Mouse (Mus musculus) urinary bladder, postnatal 0 days (tissue): Measurements from ENCODE around the gene Zfp605. TPM values are rescaled to one million over a fixed set of nuclear protein-coding genes. Genes with fewer than 3 reads are reported as not detected.

Experiments
- polyA plus RNA-seq: library from polyadenylated mRNA; unstranded; fragments of >200 nt; fragmentation: Nextera tagmentation; extraction: Ambion mirVana; gene quantifications from 2 replicates; pipeline ENCODE4 v1.2.1, GENCODE M21; 2015

Gene Zfp605
- 2.1 and 2.5 TPM in 2 replicates for polyA plus RNA-seq

GRCm38 (mm10) chr5:110109991-110110441, at the start of gene Zfp605:
Zfp605 (plus strand) TSS chr5:110110092.

DNA sequence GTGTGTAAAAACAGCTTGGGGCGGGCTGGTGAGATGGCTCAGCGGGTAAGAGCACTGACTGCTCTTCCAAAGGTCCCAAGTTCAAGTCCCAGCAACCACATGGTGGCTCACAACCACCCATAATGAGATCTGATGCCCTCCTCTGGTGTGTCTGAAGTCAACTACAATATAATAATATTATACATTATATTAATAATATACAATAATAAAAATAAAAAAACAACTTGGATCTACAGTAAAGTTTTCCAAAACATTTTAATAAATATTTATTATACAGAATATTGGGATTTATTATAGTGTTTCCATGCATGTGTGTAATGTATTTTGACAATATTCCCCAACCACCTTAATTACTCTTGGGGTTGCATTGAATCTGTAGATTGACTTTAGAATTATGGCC, 37.5 kb upstream of the Zfp605 start, which contains the start of gene Gm17655:
TSS of gene Gm17655 (minus strand) at position 101 of the 400 bp plus-strand sequence.

DNA sequence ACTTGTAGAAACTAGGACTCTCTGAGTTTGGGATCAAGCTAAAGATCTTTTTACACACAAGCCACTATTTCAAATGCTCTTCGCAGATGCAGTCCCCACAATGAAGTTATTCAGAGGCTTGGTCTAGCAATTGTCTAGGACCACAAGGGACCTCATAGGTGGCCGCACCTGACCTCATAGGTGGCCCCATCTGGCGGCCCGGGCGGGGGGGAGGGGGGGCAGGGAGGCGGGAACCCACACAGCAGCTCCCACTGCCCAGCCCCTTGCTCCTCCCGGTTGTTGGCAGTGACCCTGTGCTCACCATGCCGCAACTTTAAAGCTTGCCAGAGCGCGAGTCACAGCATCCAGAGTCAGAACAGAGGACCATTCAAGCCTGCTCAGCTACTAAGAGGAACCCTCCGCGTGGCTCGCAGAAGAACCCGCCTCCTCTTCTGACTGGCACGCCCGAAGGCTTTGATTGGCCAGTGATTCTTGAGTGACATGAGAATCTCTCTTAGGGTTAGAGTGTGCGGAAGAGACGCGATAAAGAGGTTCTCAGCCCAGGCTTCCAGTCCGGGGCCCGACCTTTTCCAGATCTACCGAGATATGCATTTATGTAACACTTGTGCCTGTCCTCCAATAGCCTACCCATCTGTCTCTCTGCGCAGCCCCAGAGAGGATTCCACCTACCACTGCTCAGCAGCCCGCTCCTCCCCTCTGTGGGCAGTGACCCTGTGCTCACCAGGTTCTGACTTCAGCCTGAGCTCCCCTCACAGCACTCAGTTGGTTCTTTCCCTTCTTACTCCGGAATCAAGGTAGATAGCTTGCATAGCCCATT, 15.7 kb upstream of the Zfp605 start, which contains the start of gene Gm35315:
TSS of gene Gm35315 (minus strand) at position 391 of the 817 bp plus-strand sequence.

DNA sequence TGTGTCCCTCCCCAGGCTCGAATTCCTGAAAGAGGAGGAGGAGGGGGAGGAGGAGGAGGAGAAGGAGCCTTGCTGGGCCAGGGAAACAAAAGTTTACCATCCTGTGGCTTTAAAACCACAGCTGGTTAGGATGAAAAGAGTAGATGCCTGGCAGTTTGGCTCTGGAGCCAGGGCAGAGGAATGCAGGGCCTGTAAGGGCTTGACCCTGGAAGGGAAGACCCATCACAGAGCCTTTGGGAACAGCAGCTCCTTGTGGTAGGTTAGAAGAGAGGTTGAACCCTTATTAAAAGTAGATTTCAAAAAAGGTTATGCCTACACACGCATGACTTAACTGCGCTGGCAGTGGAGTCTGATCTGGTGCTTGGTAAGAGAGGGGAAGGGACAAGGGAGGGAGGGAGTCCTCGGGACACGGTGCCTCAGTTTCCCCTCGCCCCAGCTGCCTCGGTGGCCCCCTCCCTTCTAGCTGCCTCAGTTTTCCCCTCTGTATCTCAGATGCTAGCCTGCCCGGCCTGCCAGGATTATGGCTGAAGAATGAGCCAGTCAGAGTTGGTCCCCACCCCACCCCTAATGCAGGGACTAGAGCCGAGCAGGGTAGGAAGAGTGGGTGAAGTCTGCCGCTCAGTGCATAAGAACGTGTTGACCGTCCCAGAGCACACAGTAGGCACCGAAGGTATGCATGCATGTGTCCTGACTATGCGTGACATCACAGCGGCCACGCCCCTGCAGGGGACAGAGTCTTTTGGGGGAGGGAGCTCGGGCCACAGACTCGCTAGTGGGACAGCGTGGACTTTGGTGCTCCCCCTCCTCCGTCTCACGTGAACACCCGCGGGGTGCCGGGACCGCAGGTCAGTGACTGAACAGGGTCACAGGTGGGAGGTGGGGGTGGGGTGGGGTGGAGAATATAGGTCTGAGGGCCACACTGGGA, 10.0 kb upstream of the Zfp605 start, which contains the start of gene Plcxd1:
TSS of gene Plcxd1 (plus strand) at position 314 of the 925 bp plus-strand sequence.

DNA sequence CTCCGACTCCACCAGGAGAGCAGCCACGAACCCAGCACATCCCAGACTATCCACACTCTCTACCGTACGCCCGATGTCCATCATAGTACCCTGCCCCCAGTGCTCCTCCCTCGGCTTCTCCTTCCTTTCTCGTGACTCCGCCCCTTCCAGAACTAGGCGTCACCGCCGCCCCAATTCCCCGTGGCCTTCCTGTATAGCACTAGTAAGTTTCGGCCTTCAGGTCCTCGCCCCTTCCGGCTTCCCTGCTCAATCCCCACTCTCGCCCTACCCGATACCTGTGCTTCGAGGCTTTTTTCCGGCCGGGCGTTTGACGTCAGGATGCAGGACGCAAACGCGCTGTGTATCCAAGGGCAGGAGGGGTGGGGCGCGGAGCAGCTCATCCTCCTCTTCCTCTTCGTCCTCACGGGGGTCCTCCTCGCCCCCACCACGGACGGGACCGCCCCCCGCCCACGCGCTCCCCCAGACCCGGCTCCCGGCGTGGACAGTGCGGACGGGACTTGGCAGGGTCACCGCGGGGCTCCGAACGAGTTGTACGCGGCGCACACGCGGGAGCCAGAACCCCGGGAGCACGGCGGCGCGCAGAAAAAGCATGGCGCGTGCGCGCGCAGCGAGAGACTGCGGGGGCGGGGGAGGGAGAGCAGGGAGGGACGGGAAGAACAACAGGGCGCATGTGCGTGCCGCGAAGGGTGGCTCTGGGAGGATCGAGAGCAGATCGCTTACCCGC, 2.1 kb upstream of the Zfp605 start, which contains the start of gene Gtpbp6:
TSS of gene Gtpbp6 (minus strand) at position 617 of the 724 bp plus-strand sequence.

GRCm38 (mm10) chr5:110135293-110136086, 25.6 kb downstream of the Zfp605 start, which contains the start of gene Chfr:
Chfr (plus strand) TSS chr5:110135842.

DNA sequence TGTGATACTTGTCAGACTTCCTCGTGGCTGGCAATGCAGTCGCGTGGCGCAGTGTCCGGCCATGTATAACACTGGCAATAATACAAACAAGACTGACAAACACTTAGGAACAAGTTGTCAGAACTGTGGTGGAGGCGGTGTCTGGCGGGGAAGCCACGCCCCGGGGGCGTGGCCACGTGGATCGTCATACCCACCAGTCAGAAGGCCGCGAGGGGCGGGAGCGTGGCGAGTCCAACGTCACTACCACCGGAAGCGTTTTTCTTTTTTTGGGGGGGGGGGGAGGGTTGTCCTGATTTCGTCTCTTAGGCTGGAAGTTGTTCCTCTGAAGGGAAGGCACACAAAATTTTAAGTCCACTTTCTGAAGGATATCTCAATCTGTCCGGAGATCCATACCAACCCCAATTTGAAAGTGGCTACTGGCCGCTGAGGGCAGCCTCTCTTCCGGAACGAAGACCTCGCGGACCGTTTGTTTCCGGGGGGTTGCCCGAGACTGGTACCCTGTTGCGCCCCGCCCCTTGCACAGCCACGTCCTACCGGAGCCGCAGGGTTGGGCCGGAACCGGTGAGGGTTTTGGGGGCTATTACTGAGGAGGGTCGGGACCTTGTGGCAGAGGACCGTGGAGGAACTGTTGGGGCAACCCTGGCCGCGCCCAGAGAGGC, 66.6 kb downstream of the Zfp605 start, which contains the start of gene Golga3:
TSS of gene Golga3 (plus strand) at position 340 of the 659 bp plus-strand sequence.

Other genes with a start within 250 kb of the Zfp605 start
- 0.74 and 0.76 TPM in 2 replicates for gene Gm15446, start 186.7 kb upstream of the Zfp605 start, polyA plus RNA-seq
- 18.0 and 21.6 TPM in 2 replicates for gene Zfp932, start 113.6 kb upstream of the Zfp605 start, polyA plus RNA-seq
- 1.7 and 2.1 TPM in 2 replicates for gene Gm17655, start 37.6 kb upstream of the Zfp605 start, polyA plus RNA-seq
- 0.37 and 0.43 TPM in 2 replicates for gene Gm35315, start 15.7 kb upstream of the Zfp605 start, polyA plus RNA-seq
- gene Plcxd1, start 10.1 kb upstream of the Zfp605 start, polyA plus RNA-seq = 0.47 and 0.60 TPM in 2 replicates
- gene Gtpbp6, start 1.9 kb upstream of the Zfp605 start, polyA plus RNA-seq = 18.6 and 20.5 TPM in 2 replicates
- 22.5 and 24.8 TPM in 2 replicates for gene Chfr, start 25.8 kb downstream of the Zfp605 start, polyA plus RNA-seq
- gene Golga3, start 66.6 kb downstream of the Zfp605 start, polyA plus RNA-seq = 13.4 and 16.5 TPM in 2 replicates
- gene Ankle2, start 120.9 kb downstream of the Zfp605 start, polyA plus RNA-seq = 15.9 and 16.1 TPM in 2 replicates
- gene Pgam5, start 159.8 kb downstream of the Zfp605 start, polyA plus RNA-seq = 30.4 and 30.5 TPM in 2 replicates
- 5.1 and 6.1 TPM in 2 replicates for gene Pxmp2, start 176.1 kb downstream of the Zfp605 start, polyA plus RNA-seq
- gene Pole, start 176.2 kb downstream of the Zfp605 start, polyA plus RNA-seq = 3.8 and 6.3 TPM in 2 replicates
- gene P2rx2, start 233.1 kb downstream of the Zfp605 start, polyA plus RNA-seq = 0.26 and 0.74 TPM in 2 replicates
- not detected in 2 replicates for gene Lrcol1, start 234.6 kb downstream of the Zfp605 start, polyA plus RNA-seq